Mouse (Mus musculus) hindbrain, embryonic 16.5 days (tissue): ENCODE measurements around the gene Serac1. TPM values are rescaled to one million over a fixed set of nuclear protein-coding genes. Genes with fewer than 3 reads are reported as not detected.

Experiments used
- ATAC-seq: fragments of 200-750 bp; cut with Nextera tagmentation; 2 replicates; pipeline ENCODE4 v1.8.0; 2017; ENCODE audit warnings: moderate TSS enrichment, moderate library complexity
- H3K27ac ChIP-seq: fragments of 300-500 bp; sonication (generic); 2 replicates; pipeline ENCODE4 v1.5.1; 2014; ENCODE audit warnings: low read depth, mild to moderate bottlenecking, control low read depth, low read length, moderate library complexity
- H3K27me3 ChIP-seq: fragments of 300-500 bp; sonication (generic); replicated peaks from 2 replicates; pipeline ENCODE4 v1.6.1; 2014; ENCODE audit warnings: low read length; ENCODE audit not compliant: control insufficient read depth, insufficient read depth
- H3K36me3 ChIP-seq: fragments of 300-500 bp; sonication (generic); 2 replicates; pipeline ENCODE4 v1.6.1; 2014; ENCODE audit warnings: mild to moderate bottlenecking, low read length, moderate library complexity, mixed read lengths; ENCODE audit not compliant: control insufficient read depth, insufficient read depth
- H3K4me1 ChIP-seq: fragments of 300-500 bp; sonication (generic); 2 replicates; pipeline ENCODE4 v1.6.1; 2014; ENCODE audit warnings: low read depth, low read length; ENCODE audit not compliant: control insufficient read depth, insufficient read depth
- H3K4me2 ChIP-seq: fragments of 300-500 bp; sonication (generic); 2 replicates; pipeline ENCODE4 v1.6.1; 2014; ENCODE audit warnings: mild to moderate bottlenecking, low read length, control low read depth, moderate library complexity
- H3K4me3 ChIP-seq: fragments of 300-500 bp; sonication (generic); 2 replicates; pipeline ENCODE4 v1.5.1; 2014; ENCODE audit warnings: mild to moderate bottlenecking, low read length, control low read depth, moderate library complexity
- H3K9ac ChIP-seq: fragments of 300-500 bp; sonication (generic); 2 replicates; pipeline ENCODE4 v1.6.1; 2014; ENCODE audit warnings: low read depth, mild to moderate bottlenecking, control low read depth, low read length, moderate library complexity
- H3K9me3 ChIP-seq: fragments of 300-500 bp; sonication (generic); 2 replicates; pipeline ENCODE4 v1.6.1; 2014; ENCODE audit warnings: mild to moderate bottlenecking, low read length, moderate library complexity; ENCODE audit not compliant: control insufficient read depth
- WGBS: fragments of 180-500 bp; shearing (Covaris S2); extraction: QIAGEN DNeasy Blood & Tissue Kit; methylation state at CpG from one replicate; pipeline ENCODE4 v1.1.7; 2014; 5-methylcytosine and 5-hydroxymethylcytosine counted together
- polyA plus RNA-seq: library from polyadenylated mRNA; unstranded; fragments of >200 nt; fragmentation: Nextera tagmentation; extraction: Ambion mirVana; gene quantifications from 2 replicates; pipeline ENCODE4 v1.2.1, GENCODE M21; 2015

The Serac1 gene
- polyA plus RNA-seq, 1 experiment from 2014 or later, result 12.5 TPM

GRCm38 (mm10) chr17:6083323-6083890 lies 3.9 kb upstream of the Serac1 start:
- no peaks in the 10 kb centered on the region for H3K9me3 ChIP-seq
- H3K27ac ChIP-seq, result no peak overlapping the region
- no peak overlapping the region for H3K4me3 ChIP-seq
- peaks cover 17% of the 10 kb centered on the region for H3K4me1 ChIP-seq
- H3K27me3 ChIP-seq, result no peaks in the 10 kb centered on the region
- no peak for ATAC-seq
- WGBS, result 89% methylated on average over 5 of the region's 5 CpGs
- H3K4me2 ChIP-seq, result no peak overlapping the region
- H3K9ac ChIP-seq, result no peak overlapping the region
- H3K36me3 ChIP-seq, result peaks cover 5% of the 10 kb centered on the region

- Histone ChIP-seq H3K4me2 (no peak overlapping the region), H3K9ac (no peak overlapping the region), H3K27ac (no peak overlapping the region), H3K4me3 (no peak overlapping the region), H3K4me1 (peaks cover 5% of the 10 kb centered on the region), H3K9me3 (no peaks in the 10 kb centered on the region), H3K36me3 (peaks cover 23% of the 10 kb centered on the region), H3K27me3 (no peaks in the 10 kb centered on the region)
- WGBS, result 83% methylated on average over 7 of the region's 7 CpGs
- ATAC-seq, result no peak
Measured at GRCm38 (mm10) chr17:6073405-6073804, 6.1 kb downstream of the Serac1 start.

GRCm38 (mm10) chr17:6069866-6070265 lies 9.7 kb downstream of the Serac1 start:
- Histone ChIP-seq H3K9me3 (no peaks in the 10 kb centered on the region), H3K27me3 (no peaks in the 10 kb centered on the region), H3K4me1 (no peaks in the 10 kb centered on the region), H3K27ac (no peak overlapping the region), H3K36me3 (peaks cover 37% of the 10 kb centered on the region), H3K4me2 (no peak overlapping the region), H3K4me3 (no peak overlapping the region), H3K9ac (no peak overlapping the region)
- 93% methylated on average over 6 of the region's 6 CpGs for WGBS
- no peak for ATAC-seq

GRCm38 (mm10) chr17:6067613-6068012 lies 11.9 kb downstream of the Serac1 start:
- ATAC-seq, result no peak
- no peaks in the 10 kb centered on the region for H3K27me3 ChIP-seq
- no peak overlapping the region for H3K4me3 ChIP-seq
- H3K36me3 ChIP-seq, result peaks cover 40% of the 10 kb centered on the region
- H3K9ac ChIP-seq, result no peak overlapping the region
- H3K4me2 ChIP-seq, result no peak overlapping the region
- H3K27ac ChIP-seq, result no peak overlapping the region
- 95% methylated on average over 7 of the region's 7 CpGs for WGBS
- no peaks in the 10 kb centered on the region for H3K4me1 ChIP-seq
- no peaks in the 10 kb centered on the region for H3K9me3 ChIP-seq

GRCm38 (mm10) chr17:6066021-6066420 lies 13.5 kb downstream of the Serac1 start:
- H3K4me1 ChIP-seq, result no peaks in the 10 kb centered on the region
- no peak overlapping the region for H3K27ac ChIP-seq
- 88% methylated on average over 2 of the region's 2 CpGs for WGBS
- H3K4me3 ChIP-seq, result no peak overlapping the region
- H3K9ac ChIP-seq, result no peak overlapping the region
- no peaks in the 10 kb centered on the region for H3K27me3 ChIP-seq
- no peak for ATAC-seq
- H3K36me3 ChIP-seq, result peaks cover 37% of the 10 kb centered on the region
- H3K4me2 ChIP-seq, result no peak overlapping the region
- no peaks in the 10 kb centered on the region for H3K9me3 ChIP-seq

- Histone ChIP-seq H3K27me3 (no peaks in the 10 kb centered on the region), H3K27ac (no peak overlapping the region), H3K36me3 (peaks cover 25% of the 10 kb centered on the region), H3K4me2 (no peak overlapping the region), H3K4me1 (no peaks in the 10 kb centered on the region), H3K4me3 (no peak overlapping the region), H3K9ac (no peak overlapping the region), H3K9me3 (no peaks in the 10 kb centered on the region)
- WGBS, result 89% methylated on average over 5 of the region's 5 CpGs
- no peak for ATAC-seq
Measured at GRCm38 (mm10) chr17:6063532-6063931, 16.0 kb downstream of the Serac1 start.

- Histone ChIP-seq H3K9ac (no peak overlapping the region), H3K4me3 (no peak overlapping the region), H3K36me3 (peaks cover 26% of the 10 kb centered on the region), H3K9me3 (no peaks in the 10 kb centered on the region), H3K27me3 (no peaks in the 10 kb centered on the region), H3K4me1 (no peaks in the 10 kb centered on the region), H3K27ac (no peak overlapping the region), H3K4me2 (no peak overlapping the region)
- WGBS, result 89% methylated on average over 8 of the region's 8 CpGs
- ATAC-seq, result no peak
Measured at GRCm38 (mm10) chr17:6062793-6063192, 16.7 kb downstream of the Serac1 start.

GRCm38 (mm10) chr17:6054934-6055355 lies 24.6 kb downstream of the Serac1 start:
- Histone ChIP-seq H3K9ac (no peak overlapping the region), H3K4me1 (no peaks in the 10 kb centered on the region), H3K4me2 (no peak overlapping the region), H3K4me3 (no peak overlapping the region), H3K9me3 (no peaks in the 10 kb centered on the region), H3K27ac (no peak overlapping the region), H3K27me3 (no peaks in the 10 kb centered on the region), H3K36me3 (peaks cover 5% of the 10 kb centered on the region; the same call in 1 of the 2 replicates)
- 22% methylated on average over 5 of the region's 5 CpGs for WGBS
- ATAC-seq, result no peak

- Histone ChIP-seq H3K4me2 (no peak overlapping the region), H3K27ac (no peak overlapping the region), H3K4me1 (no peaks in the 10 kb centered on the region), H3K27me3 (no peaks in the 10 kb centered on the region), H3K9me3 (no peaks in the 10 kb centered on the region), H3K9ac (no peak overlapping the region), H3K36me3 (peaks cover 9% of the 10 kb centered on the region; the same call in 1 of the 2 replicates), H3K4me3 (no peak overlapping the region)
- 53% methylated on average over 4 of the region's 4 CpGs for WGBS
- ATAC-seq, result no peak
Measured at GRCm38 (mm10) chr17:6052801-6053200, 26.7 kb downstream of the Serac1 start.

GRCm38 (mm10) chr17:6037507-6037906 lies 42.0 kb downstream of the Serac1 start:
- Histone ChIP-seq H3K4me3 (no peak overlapping the region), H3K27me3 (no peaks in the 10 kb centered on the region), H3K9ac (no peak overlapping the region), H3K9me3 (no peaks in the 10 kb centered on the region), H3K4me1 (no peaks in the 10 kb centered on the region), H3K27ac (no peak overlapping the region), H3K36me3 (peaks cover 6% of the 10 kb centered on the region), H3K4me2 (no peak overlapping the region)
- 89% methylated on average over 10 of the region's 10 CpGs for WGBS
- ATAC-seq, result no peak
